Mouse (Mus musculus): Measurements from ENCODE around the gene Otogl.

DNA sequence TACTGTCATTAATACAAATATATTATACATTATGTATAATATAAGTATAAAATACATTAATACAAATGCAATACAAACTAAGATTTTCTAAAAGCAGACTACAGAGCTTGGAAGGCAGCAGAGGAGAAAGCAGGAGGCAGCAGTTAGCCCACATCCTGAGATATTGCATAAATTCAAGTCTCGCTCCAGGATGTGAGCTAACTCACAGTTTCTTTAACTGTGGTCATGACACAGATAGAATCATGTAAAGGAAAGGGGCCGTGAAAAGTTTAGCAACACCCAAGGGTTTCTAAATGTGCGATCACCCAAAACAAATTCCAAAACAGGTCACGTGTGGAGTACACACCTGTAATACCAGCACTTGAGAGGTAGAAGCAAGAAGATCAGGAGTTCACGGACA lies 39.4 kb downstream of the Otogl start:
- no peak for TF ChIP-seq GATA2 (IDR thresholded peaks at IDR 0.05; ENCODE audit: borderline replicate concordance, low read depth, low read length)
- no peak for TF ChIP-seq CTCF (IDR thresholded peaks at IDR 0.05; ENCODE audit: low read depth, low read length)

Data from G1E (cell line).